Mouse (Mus musculus) intestine, embryonic 16.5 days (tissue): ENCODE data around the gene Smg6. TPM values are rescaled to one million over a fixed set of nuclear protein-coding genes. Genes with fewer than 3 reads are reported as not detected.

ENCODE experiments used
- ATAC-seq: fragments of 200-750 bp; cut with Nextera tagmentation; 2 replicates; pipeline ENCODE4 v1.8.0; 2017; ENCODE audit warnings: moderate TSS enrichment, moderate library complexity
- H3K27ac ChIP-seq: fragments of 300-500 bp; sonication (generic); 2 replicates; pipeline ENCODE4 v1.5.1; 2014; ENCODE audit warnings: mild to moderate bottlenecking, low read length
- H3K27me3 ChIP-seq: fragments of 300-500 bp; sonication (generic); replicated peaks from 2 replicates; pipeline ENCODE4 v1.6.1; 2014; ENCODE audit warnings: low read length, control low read depth, mixed read lengths; ENCODE audit not compliant: control insufficient read depth, insufficient read depth
- H3K36me3 ChIP-seq: fragments of 300-500 bp; sonication (generic); 2 replicates; pipeline ENCODE4 v1.6.1; 2014; ENCODE audit warnings: low read length, control low read depth; ENCODE audit not compliant: control insufficient read depth, insufficient read depth
- H3K4me1 ChIP-seq: fragments of 300-500 bp; sonication (generic); 2 replicates; pipeline ENCODE4 v1.6.1; 2014; ENCODE audit warnings: low read length, control low read depth, mixed read lengths; ENCODE audit not compliant: control insufficient read depth, insufficient read depth
- H3K4me2 ChIP-seq: fragments of 300-500 bp; sonication (generic); 2 replicates; pipeline ENCODE4 v1.6.1; 2014; ENCODE audit warnings: low read depth, low read length, control low read depth
- H3K4me3 ChIP-seq: fragments of 300-500 bp; sonication (generic); 2 replicates; pipeline ENCODE4 v1.5.1; 2014; ENCODE audit warnings: mild to moderate bottlenecking, low read length
- H3K9ac ChIP-seq: fragments of 300-500 bp; sonication (generic); 2 replicates; pipeline ENCODE4 v1.6.1; 2014; ENCODE audit warnings: low read depth, low read length
- H3K9me3 ChIP-seq: fragments of 300-500 bp; sonication (generic); 2 replicates; pipeline ENCODE4 v1.6.1; 2016; ENCODE audit warnings: low read length, control low read depth; ENCODE audit not compliant: control insufficient read depth
- WGBS: fragments of 180-500 bp; shearing (Covaris S2); extraction: QIAGEN DNeasy Blood & Tissue Kit; methylation state at CpG from one replicate; pipeline ENCODE4 v1.1.7; 2014; 5-methylcytosine and 5-hydroxymethylcytosine counted together
- polyA plus RNA-seq: library from polyadenylated mRNA; unstranded; fragments of >200 nt; fragmentation: Nextera tagmentation; extraction: Ambion mirVana; gene quantifications from 2 replicates; pipeline ENCODE4 v1.2.1, GENCODE M21; 2015

Gene Smg6
- polyA plus RNA-seq, 1 experiment from 2014 or later, result 11.4 TPM

- ATAC-seq, result no peak
- Histone ChIP-seq H3K9ac (no peak overlapping the region), H3K4me1 (peaks cover 49% of the 10 kb centered on the region), H3K4me2 (no peak overlapping the region), H3K4me3 (no peak overlapping the region), H3K27me3 (0 out of 2 replicates have a peak, but pooled peaks cover under 1% of the 10 kb centered on the region), H3K27ac (0 out of 2 replicates have a peak overlapping the region, but pooled peaks have one; percentile 35), H3K36me3 (peaks cover 9% of the 10 kb centered on the region), H3K9me3 (no peaks in the 10 kb centered on the region)
- 56% methylated on average over 2 of the region's 2 CpGs for WGBS
Observed at GRCm38 (mm10) chr11:75159564-75159963, 233.9 kb downstream of the Smg6 start.

- Histone ChIP-seq H3K27ac (peak overlapping the region; percentile 67), H3K4me3 (no peak overlapping the region), H3K9me3 (no peaks in the 10 kb centered on the region), H3K4me2 (no peak overlapping the region), H3K36me3 (peaks cover 12% of the 10 kb centered on the region), H3K27me3 (peaks cover 4% of the 10 kb centered on the region), H3K4me1 (peaks cover 56% of the 10 kb centered on the region), H3K9ac (no peak overlapping the region)
- 59% methylated on average over 7 of the region's 7 CpGs for WGBS
- no peak for ATAC-seq
Observed at GRCm38 (mm10) chr11:75160954-75161353, 235.3 kb downstream of the Smg6 start.

GRCm38 (mm10) chr11:75161417-75162008 lies 235.9 kb downstream of the Smg6 start:
- Histone ChIP-seq H3K4me3 (no peak overlapping the region), H3K9ac (0 out of 2 replicates have a peak overlapping the region, but pooled peaks have one; percentile 36), H3K9me3 (no peaks in the 10 kb centered on the region), H3K4me1 (peaks cover 56% of the 10 kb centered on the region), H3K27me3 (peaks cover 8% of the 10 kb centered on the region), H3K27ac (peak overlapping the region; percentile 67), H3K36me3 (peaks cover 12% of the 10 kb centered on the region), H3K4me2 (no peak overlapping the region)
- ATAC-seq, result no peak
- 55% methylated on average over 4 of the region's 4 CpGs for WGBS

GRCm38 (mm10) chr11:75162591-75163080 lies 237.0 kb downstream of the Smg6 start:
- Histone ChIP-seq H3K4me2 (no peak overlapping the region), H3K9ac (peak overlapping the region; percentile 37), H3K4me1 (peaks cover 52% of the 10 kb centered on the region), H3K9me3 (no peaks in the 10 kb centered on the region), H3K4me3 (no peak overlapping the region), H3K27me3 (peaks cover 19% of the 10 kb centered on the region), H3K36me3 (peaks cover 12% of the 10 kb centered on the region), H3K27ac (peak overlapping the region; percentile 67)
- no peak for ATAC-seq
- 80% methylated on average over 12 of the region's 12 CpGs for WGBS

- peak overlapping the region; percentile 77; the same call in 1 of the 2 replicates for H3K9ac ChIP-seq
- peak overlapping the region; percentile 97 for H3K4me2 ChIP-seq
- 66% methylated on average over 6 of the region's 6 CpGs for WGBS
- no peak for ATAC-seq
- H3K36me3 ChIP-seq, result peaks cover 12% of the 10 kb centered on the region
- H3K4me3 ChIP-seq, result no peak overlapping the region
- H3K4me1 ChIP-seq, result peaks cover 48% of the 10 kb centered on the region
- H3K27me3 ChIP-seq, result peaks cover 26% of the 10 kb centered on the region
- H3K9me3 ChIP-seq, result no peaks in the 10 kb centered on the region
- peak overlapping the region; percentile 67 for H3K27ac ChIP-seq
Observed at GRCm38 (mm10) chr11:75163379-75163778, 237.8 kb downstream of the Smg6 start.

GRCm38 (mm10) chr11:75164051-75164450 lies 238.4 kb downstream of the Smg6 start:
- Histone ChIP-seq H3K36me3 (peaks cover 12% of the 10 kb centered on the region), H3K4me1 (peaks cover 45% of the 10 kb centered on the region), H3K27me3 (peaks cover 30% of the 10 kb centered on the region), H3K27ac (peak overlapping the region; percentile 96), H3K9me3 (no peaks in the 10 kb centered on the region), H3K4me3 (peak overlapping the region; percentile 77; the same call in 1 of the 2 replicates), H3K4me2 (peak overlapping the region; percentile 97), H3K9ac (peak overlapping the region; percentile 77)
- no peak for ATAC-seq
- WGBS, result 69% methylated on average over 2 of the region's 2 CpGs

GRCm38 (mm10) chr11:75164750-75165149 lies 239.1 kb downstream of the Smg6 start:
- H3K9me3 ChIP-seq, result no peaks in the 10 kb centered on the region
- peaks cover 51% of the 10 kb centered on the region for H3K4me1 ChIP-seq
- peaks cover 10% of the 10 kb centered on the region for H3K36me3 ChIP-seq
- no peak for ATAC-seq
- peak overlapping the region; percentile 97 for H3K4me2 ChIP-seq
- peak overlapping the region; percentile 77 for H3K9ac ChIP-seq
- peaks cover 36% of the 10 kb centered on the region for H3K27me3 ChIP-seq
- peak overlapping the region; percentile 77 for H3K4me3 ChIP-seq
- WGBS, result 29% methylated on average over 15 of the region's 15 CpGs
- peak overlapping the region; percentile 96 for H3K27ac ChIP-seq

GRCm38 (mm10) chr11:75165441-75166192 lies 240.0 kb downstream of the Smg6 start:
- H3K9ac ChIP-seq, result peak overlapping the region; percentile 77
- H3K36me3 ChIP-seq, result peaks cover 9% of the 10 kb centered on the region
- peak; percentile 30; the same call in 1 of the 2 replicates for ATAC-seq
- WGBS, result 11% methylated on average over 54 of the region's 54 CpGs
- peak overlapping the region; percentile 77 for H3K4me3 ChIP-seq
- H3K9me3 ChIP-seq, result no peaks in the 10 kb centered on the region
- peak overlapping the region; percentile 97 for H3K4me2 ChIP-seq
- peaks cover 42% of the 10 kb centered on the region for H3K27me3 ChIP-seq
- peak overlapping the region; percentile 96 for H3K27ac ChIP-seq
- peaks cover 59% of the 10 kb centered on the region for H3K4me1 ChIP-seq

- H3K27me3 ChIP-seq, result peaks cover 49% of the 10 kb centered on the region
- peaks cover 60% of the 10 kb centered on the region for H3K4me1 ChIP-seq
Observed at GRCm38 (mm10) chr11:75166193-75166842, 240.7 kb downstream of the Smg6 start.

More at GRCm38 (mm10) chr11:75166193-75166842, 240.7 kb downstream of the Smg6 start:
- H3K4me2 ChIP-seq, result peak overlapping the region; percentile 97
- H3K9ac ChIP-seq, result peak overlapping the region; percentile 77
- no peaks in the 10 kb centered on the region for H3K9me3 ChIP-seq
- peaks cover 9% of the 10 kb centered on the region for H3K36me3 ChIP-seq
- WGBS, result 11% methylated on average over 55 of the region's 55 CpGs
- peak overlapping the region; percentile 77 for H3K4me3 ChIP-seq
- peak overlapping the region; percentile 96 for H3K27ac ChIP-seq
- ATAC-seq, result no peak
